Mouse (Mus musculus): ENCODE measurements around the gene Arfrp1.

GRCm38 (mm10) chr2:181313344-181314079 lies 51.7 kb downstream of the Arfrp1 start:
- no peak for TF ChIP-seq HCFC1 (IDR thresholded peaks at IDR 0.05; ENCODE audit: borderline replicate concordance, insufficient read depth, low read length)
- TF ChIP-seq CHD2 (IDR thresholded peaks at IDR 0.05; ENCODE audit: low read depth, low read length): no peak
- TF ChIP-seq MAFK (IDR thresholded peaks at IDR 0.05; ENCODE audit: insufficient read depth, low read depth, low read length): no peak
- no peak for TF ChIP-seq ZC3H11A (IDR thresholded peaks at IDR 0.05; ENCODE audit: borderline replicate concordance, low read depth, low read length)
- TF ChIP-seq ZNF384 (IDR thresholded peaks at IDR 0.05; ENCODE audit: low read depth, low read length): no peak; the same call in 1 of the 2 replicates
